Mouse (Mus musculus) liver, embryonic 14.5 days (tissue): Measurements from ENCODE around the gene Auts2.

Experiments
- CTCF ChIP-seq: IDR thresholded peaks from 2 replicates; pipeline ENCODE4 v1.5.1; 2016; ENCODE audit warnings: antibody characterized with exemption, low read depth, control low read depth
- EP300 ChIP-seq: IDR thresholded peaks from 2 replicates; pipeline ENCODE4 v1.6.1; 2016; ENCODE audit warnings: antibody characterized with exemption, low read depth

DNA sequence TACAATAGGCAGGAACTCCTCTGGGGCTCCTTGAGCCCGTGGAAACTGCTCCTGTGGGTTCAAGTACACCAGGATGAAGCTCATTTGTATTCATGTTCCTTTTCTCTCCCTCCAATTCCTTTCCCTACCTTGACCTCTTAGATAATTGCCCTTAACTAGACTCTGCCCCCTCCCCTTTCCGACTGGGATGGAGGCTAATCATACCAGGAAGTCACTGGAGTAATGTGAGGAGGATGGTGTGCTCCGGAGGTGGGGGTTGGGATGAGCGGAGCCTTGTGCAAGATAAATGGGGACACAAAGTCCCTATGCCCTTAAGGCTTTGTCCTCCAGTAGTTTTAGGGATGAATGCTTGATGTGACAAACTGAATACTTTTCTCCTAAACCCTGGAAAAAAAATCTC, 820.8 kb downstream of the Auts2 start:
- TF ChIP-seq EP300 (no peak), CTCF (no peak)
